Mouse (Mus musculus): ENCODE results near the gene Grin2c. TPM values are rescaled to one million over a fixed set of nuclear protein-coding genes. Genes with fewer than 3 reads are reported as not detected.
A peak's percentile ranks its signal among the peaks of the same experiment; 100 is the strongest.

The Grin2c gene
- polyA plus RNA-seq, 1 experiment from 2014 or later = 0.18 TPM

GRCm38 (mm10) chr11:115286201-115286993 lies 19.4 kb upstream of the Grin2c start:
- no peaks in the 10 kb centered on the region for H3K27me3 ChIP-seq (ENCODE audit: control insufficient read depth, insufficient read depth, low read length)
- no peak for ATAC-seq (ENCODE audit: low FRiP score)
- no peak overlapping the region for H3K4me2 ChIP-seq
- no peak overlapping the region for H3K9ac ChIP-seq (ENCODE audit: low read length)
- no peak overlapping the region for H3K4me3 ChIP-seq (ENCODE audit: low read depth, low read length)
- H3K27ac ChIP-seq (ENCODE audit: low read depth, low read length) = no peak overlapping the region
- no peak for DNase-seq (ENCODE audit: low spot score, missing footprints)
- 80% methylated on average over 19 of the region's 19 CpGs for WGBS
- H3K4me1 ChIP-seq (ENCODE audit: control insufficient read depth, insufficient read depth, low read length) = no peaks in the 10 kb centered on the region; the same call in 1 of the 2 replicates
- no peaks in the 10 kb centered on the region for H3K36me3 ChIP-seq (ENCODE audit: control insufficient read depth, insufficient read depth, low read length)
- H3K9me3 ChIP-seq (ENCODE audit: control insufficient read depth, low read length) = no peaks in the 10 kb centered on the region

DNA sequence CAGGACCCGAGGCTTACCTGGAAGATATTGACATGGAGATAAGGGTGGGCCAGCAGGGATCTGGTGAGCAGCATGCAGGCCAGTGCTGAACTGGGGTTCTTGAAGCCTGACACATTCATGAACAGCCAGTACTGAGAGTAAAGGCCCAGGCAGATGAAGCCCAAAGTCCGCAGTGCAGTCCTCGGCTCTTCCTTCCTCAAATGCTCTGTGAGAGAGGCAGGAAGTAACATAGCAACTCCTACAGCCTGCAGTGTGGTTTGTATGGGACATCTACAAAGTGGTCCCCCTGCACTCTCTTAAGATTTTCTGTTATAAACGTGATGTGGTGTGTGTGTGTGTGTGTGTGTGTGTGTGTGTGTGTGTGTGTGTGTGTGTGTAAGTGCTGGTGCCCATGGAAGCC lies 18.2 kb upstream of the Grin2c start:
- H3K9ac ChIP-seq (ENCODE audit: low read length) = no peak overlapping the region
- ATAC-seq (ENCODE audit: low FRiP score) (no peak), DNase-seq (ENCODE audit: low spot score, missing footprints) (no peak)
- 79% methylated on average over 4 of the region's 4 CpGs for WGBS
- H3K27me3 ChIP-seq (ENCODE audit: control insufficient read depth, insufficient read depth, low read length) = no peaks in the 10 kb centered on the region
- no peak overlapping the region for H3K4me2 ChIP-seq
- H3K27ac ChIP-seq (ENCODE audit: low read depth, low read length) = no peak overlapping the region
- no peaks in the 10 kb centered on the region; the same call in 1 of the 2 replicates for H3K4me1 ChIP-seq (ENCODE audit: control insufficient read depth, insufficient read depth, low read length)
- H3K9me3 ChIP-seq (ENCODE audit: control insufficient read depth, low read length) = no peaks in the 10 kb centered on the region
- no peak overlapping the region for H3K4me3 ChIP-seq (ENCODE audit: low read depth, low read length)
- H3K36me3 ChIP-seq (ENCODE audit: control insufficient read depth, insufficient read depth, low read length) = no peaks in the 10 kb centered on the region

- Histone ChIP-seq H3K4me3 (ENCODE audit: low read depth, low read length) (no peak overlapping the region), H3K9me3 (ENCODE audit: control insufficient read depth, low read length) (no peaks in the 10 kb centered on the region), H3K4me1 (ENCODE audit: control insufficient read depth, insufficient read depth, low read length) (no peaks in the 10 kb centered on the region; the same call in 1 of the 2 replicates), H3K36me3 (ENCODE audit: control insufficient read depth, insufficient read depth, low read length) (no peaks in the 10 kb centered on the region), H3K4me2 (no peak overlapping the region), H3K27me3 (ENCODE audit: control insufficient read depth, insufficient read depth, low read length) (no peaks in the 10 kb centered on the region), H3K27ac (ENCODE audit: low read depth, low read length) (no peak overlapping the region), H3K9ac (ENCODE audit: low read length) (no peak overlapping the region)
- WGBS = 83% methylated on average over 12 of the region's 12 CpGs
- ATAC-seq (ENCODE audit: low FRiP score) (no peak), DNase-seq (ENCODE audit: low spot score, missing footprints) (no peak)
Observed at GRCm38 (mm10) chr11:115283891-115284620, 17.0 kb upstream of the Grin2c start.

- Histone ChIP-seq H3K27ac (ENCODE audit: low read depth, low read length) (no peak overlapping the region), H3K4me3 (ENCODE audit: low read depth, low read length) (no peak overlapping the region), H3K4me2 (no peak overlapping the region), H3K9me3 (ENCODE audit: control insufficient read depth, low read length) (no peaks in the 10 kb centered on the region), H3K4me1 (ENCODE audit: control insufficient read depth, insufficient read depth, low read length) (no peaks in the 10 kb centered on the region; the same call in 1 of the 2 replicates), H3K36me3 (ENCODE audit: control insufficient read depth, insufficient read depth, low read length) (no peaks in the 10 kb centered on the region), H3K27me3 (ENCODE audit: control insufficient read depth, insufficient read depth, low read length) (no peaks in the 10 kb centered on the region), H3K9ac (ENCODE audit: low read length) (no peak overlapping the region)
- DNase-seq (ENCODE audit: low spot score, missing footprints) = no peak
- 81% methylated on average over 9 of the region's 9 CpGs for WGBS
- ATAC-seq (ENCODE audit: low FRiP score) = no peak
Observed at GRCm38 (mm10) chr11:115283486-115283765, 16.4 kb upstream of the Grin2c start.

DNA sequence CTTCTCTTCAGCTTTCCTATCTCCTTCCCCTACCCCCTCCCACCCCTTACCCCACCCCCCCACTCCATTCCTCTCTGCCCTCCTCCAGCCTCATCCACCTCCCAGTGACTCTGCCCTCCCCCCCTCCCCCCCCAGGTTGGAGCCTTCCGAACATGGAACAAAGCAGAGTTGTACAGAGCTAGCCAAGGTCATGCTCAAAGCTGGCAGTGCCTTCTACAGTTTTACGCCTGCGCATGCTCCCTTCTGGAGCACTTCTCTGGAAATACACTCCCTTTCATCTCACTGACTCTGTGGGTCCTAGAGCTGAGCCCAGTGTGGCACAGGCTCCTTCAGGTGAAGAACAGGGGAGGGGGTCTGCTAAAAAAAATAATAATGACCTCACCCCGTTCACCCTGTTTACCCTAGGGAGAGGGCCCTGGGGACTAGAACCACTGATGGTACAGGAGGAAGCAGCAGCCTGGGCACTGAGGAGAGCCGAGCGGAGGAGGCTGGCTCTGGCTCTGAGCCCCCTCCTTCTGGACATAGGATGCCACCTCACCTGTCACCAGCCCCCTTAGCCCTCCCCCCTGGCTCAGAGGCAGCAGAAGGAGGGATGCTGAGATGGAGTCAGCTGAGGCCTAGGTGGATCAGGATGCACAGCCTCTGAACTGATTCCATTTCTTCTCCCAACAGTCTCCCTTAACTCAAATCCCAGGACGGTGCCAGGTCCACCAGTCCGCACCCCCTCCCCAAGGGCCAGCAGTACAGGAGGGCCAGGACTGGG lies 15.9 kb upstream of the Grin2c start:
- H3K9ac ChIP-seq (ENCODE audit: low read length) = no peak overlapping the region
- H3K4me2 ChIP-seq = no peak overlapping the region
- no peak overlapping the region for H3K4me3 ChIP-seq (ENCODE audit: low read depth, low read length)
- ATAC-seq (ENCODE audit: low FRiP score) = no peak
- no peak overlapping the region for H3K27ac ChIP-seq (ENCODE audit: low read depth, low read length)
- H3K4me1 ChIP-seq (ENCODE audit: control insufficient read depth, insufficient read depth, low read length) = peaks cover 2% of the 10 kb centered on the region
- no peak for DNase-seq (ENCODE audit: low spot score, missing footprints)
- H3K27me3 ChIP-seq (ENCODE audit: control insufficient read depth, insufficient read depth, low read length) = no peaks in the 10 kb centered on the region
- H3K36me3 ChIP-seq (ENCODE audit: control insufficient read depth, insufficient read depth, low read length) = no peaks in the 10 kb centered on the region
- WGBS = 89% methylated on average over 8 of the region's 8 CpGs
- H3K9me3 ChIP-seq (ENCODE audit: control insufficient read depth, low read length) = no peaks in the 10 kb centered on the region

GRCm38 (mm10) chr11:115282295-115282694 lies 15.3 kb upstream of the Grin2c start:
- Histone ChIP-seq H3K27me3 (ENCODE audit: control insufficient read depth, insufficient read depth, low read length) (no peaks in the 10 kb centered on the region), H3K27ac (ENCODE audit: low read depth, low read length) (no peak overlapping the region), H3K36me3 (ENCODE audit: control insufficient read depth, insufficient read depth, low read length) (no peaks in the 10 kb centered on the region), H3K9ac (ENCODE audit: low read length) (no peak overlapping the region), H3K4me3 (ENCODE audit: low read depth, low read length) (no peak overlapping the region), H3K4me1 (ENCODE audit: control insufficient read depth, insufficient read depth, low read length) (peaks cover 6% of the 10 kb centered on the region), H3K9me3 (ENCODE audit: control insufficient read depth, low read length) (no peaks in the 10 kb centered on the region), H3K4me2 (no peak overlapping the region)
- WGBS = 77% methylated on average over 8 of the region's 8 CpGs
- ATAC-seq (ENCODE audit: low FRiP score) = no peak
- no peak for DNase-seq (ENCODE audit: low spot score, missing footprints)

- Histone ChIP-seq H3K27me3 (ENCODE audit: control insufficient read depth, insufficient read depth, low read length) (no peaks in the 10 kb centered on the region), H3K9me3 (ENCODE audit: control insufficient read depth, low read length) (no peaks in the 10 kb centered on the region), H3K4me2 (no peak overlapping the region), H3K9ac (ENCODE audit: low read length) (no peak overlapping the region), H3K4me3 (ENCODE audit: low read depth, low read length) (no peak overlapping the region), H3K27ac (ENCODE audit: low read depth, low read length) (no peak overlapping the region), H3K36me3 (ENCODE audit: control insufficient read depth, insufficient read depth, low read length) (no peaks in the 10 kb centered on the region), H3K4me1 (ENCODE audit: control insufficient read depth, insufficient read depth, low read length) (peaks cover 17% of the 10 kb centered on the region)
- ATAC-seq (ENCODE audit: low FRiP score) = no peak
- no peak for DNase-seq (ENCODE audit: low spot score, missing footprints)
- WGBS = 57% methylated on average over 1 of the region's 1 CpGs
Observed at GRCm38 (mm10) chr11:115279726-115280125, 12.7 kb upstream of the Grin2c start.

DNA sequence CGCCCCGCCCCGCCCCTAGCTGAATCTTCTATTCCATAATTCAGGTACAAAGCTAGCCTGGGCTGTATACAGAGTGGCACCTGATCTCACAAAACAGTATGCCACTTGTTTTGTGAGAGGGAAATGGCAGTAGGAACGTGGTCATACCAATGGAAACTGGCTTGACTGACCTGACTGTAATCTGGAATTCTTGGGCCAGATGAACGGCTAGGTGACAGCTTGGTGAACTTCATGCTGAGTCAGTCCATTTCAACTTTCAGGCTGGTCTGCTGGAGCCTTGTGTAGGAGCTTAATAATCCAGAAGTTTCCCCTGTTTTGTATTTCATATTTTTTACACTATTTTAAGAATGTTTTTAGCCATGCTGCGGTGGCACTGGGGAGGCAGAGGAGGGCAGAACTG lies 11.1 kb upstream of the Grin2c start:
- H3K4me3 ChIP-seq (ENCODE audit: low read depth, low read length) = 0 out of 2 replicates have a peak overlapping the region, but pooled peaks have one; percentile 45
- 73% methylated on average over 6 of the region's 6 CpGs for WGBS

DNA sequence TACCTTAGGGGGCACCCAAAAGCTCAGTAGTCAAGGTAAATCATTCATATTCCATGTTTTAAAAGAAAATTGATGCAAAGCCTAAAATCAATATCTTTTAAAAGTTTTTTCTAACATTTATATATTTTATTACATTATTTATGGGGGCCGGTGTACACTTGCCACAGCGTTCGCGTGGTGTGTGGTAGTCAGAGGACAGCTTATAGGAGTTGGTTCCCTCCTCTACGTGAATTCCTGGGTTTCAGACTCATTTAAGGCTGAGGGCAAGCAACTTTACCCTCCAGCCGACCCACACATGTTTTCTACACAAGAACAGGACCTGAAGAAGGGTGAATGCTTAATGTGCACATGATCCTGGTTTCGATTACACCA lies 10.5 kb upstream of the Grin2c start:
- Histone ChIP-seq H3K4me1 (ENCODE audit: control insufficient read depth, insufficient read depth, low read length) (peaks cover 17% of the 10 kb centered on the region), H3K4me2 (peak overlapping the region; percentile 69), H3K36me3 (ENCODE audit: control insufficient read depth, insufficient read depth, low read length) (no peaks in the 10 kb centered on the region), H3K4me3 (ENCODE audit: low read depth, low read length) (peak overlapping the region; percentile 45), H3K9me3 (ENCODE audit: control insufficient read depth, low read length) (no peaks in the 10 kb centered on the region), H3K9ac (ENCODE audit: low read length) (peak overlapping the region; percentile 58), H3K27ac (ENCODE audit: low read depth, low read length) (peak overlapping the region; percentile 30; the same call in 1 of the 2 replicates), H3K27me3 (ENCODE audit: control insufficient read depth, insufficient read depth, low read length) (no peaks in the 10 kb centered on the region)
- 19% methylated on average over 7 of the region's 7 CpGs for WGBS
- DNase-seq (ENCODE audit: low spot score, missing footprints) (no peak), ATAC-seq (ENCODE audit: low FRiP score) (no peak)

More for the DNA sequence above, 11.1 kb upstream of the Grin2c start:
- no peak overlapping the region for H3K27ac ChIP-seq (ENCODE audit: low read depth, low read length)
- peak overlapping the region; percentile 69 for H3K4me2 ChIP-seq
- H3K9me3 ChIP-seq (ENCODE audit: control insufficient read depth, low read length) = no peaks in the 10 kb centered on the region
- H3K4me1 ChIP-seq (ENCODE audit: control insufficient read depth, insufficient read depth, low read length) = peaks cover 17% of the 10 kb centered on the region
- no peaks in the 10 kb centered on the region for H3K36me3 ChIP-seq (ENCODE audit: control insufficient read depth, insufficient read depth, low read length)
- ATAC-seq (ENCODE audit: low FRiP score) (no peak), DNase-seq (ENCODE audit: low spot score, missing footprints) (no peak)
- no peak overlapping the region for H3K9ac ChIP-seq (ENCODE audit: low read length)
- H3K27me3 ChIP-seq (ENCODE audit: control insufficient read depth, insufficient read depth, low read length) = no peaks in the 10 kb centered on the region

Data from midbrain, embryonic 11.5 days (tissue).